12 mouse cellular contexts compared by ENCODE assay signal in genomic region chr6:108367412-108367811, GRCm38 (mm10).
DNase-seq lines count a peak whose midpoint lies in the region; ATAC-seq and TF ChIP-seq lines count a peak whose summit lies in the region.
"Had no signal": no experiment of that assay in that cellular context is flagged by ENCODE, and none has a peak within 500 bp of the region (broad histone marks: within the 10 kb centered on the region; RNA-seq: fewer than 3 reads in every experiment).

No protein-coding gene starts in this region.

- no peak for ATAC-seq in neural tube, embryonic 11.5 days (ENCODE audit: insufficient read depth, low FRiP score, low TSS enrichment)
- ATAC-seq: activated CD4-positive, CD25-positive, alpha-beta regulatory T cell, adult 4 months had no signal

- 72% methylated on average over 4 of the region's 4 CpGs for WGBS in kidney, adult 2 months
- WGBS in neural tube, embryonic 11.5 days = 87% methylated on average over 4 of the region's 4 CpGs

- peaks cover 4% of the 10 kb centered on the region; the same call in 1 of the 2 replicates for H3K4me1 ChIP-seq in kidney, adult 2 months (ENCODE audit: control insufficient read depth, insufficient read depth, low read length)
- H3K4me1 ChIP-seq in neural tube, embryonic 11.5 days (ENCODE audit: control insufficient read depth, insufficient read depth, low read length) = no peaks in the 10 kb centered on the region
- H3K4me1 ChIP-seq: limb, embryonic 15.5 days had no signal

- no peak for TF ChIP-seq POLR2A in kidney, adult 2 months (IDR thresholded peaks at IDR 0.05; ENCODE audit: low read depth, low read length)

- H3K27ac ChIP-seq in kidney, adult 2 months (ENCODE audit: insufficient read depth, low read depth, low read length) = no peak overlapping the region
- H3K27ac ChIP-seq in neural tube, embryonic 11.5 days (ENCODE audit: low read depth, low read length) = no peak overlapping the region
- H3K27ac ChIP-seq: limb, embryonic 15.5 days had no signal

- DNase-seq in adrenal gland, postnatal 10 days = peak; percentile 8
- DNase-seq in adrenal gland, postnatal 36 days = no peak
- DNase-seq in kidney, adult 2 months = no peak
- DNase-seq in kidney, postnatal 14 days = no peak
- DNase-seq in neural tube, embryonic 11.5 days (ENCODE audit: low spot score) = peak; percentile 23
- DNase-seq in neural tube, embryonic 10.5 days (ENCODE audit: extremely low spot score, low spot score) = no peak
- peak; percentile 2 for DNase-seq in splenic B cell, adult 2 months (ENCODE audit: low read depth, low spot score)
- no peak for DNase-seq in c-Kit-positive CD71-positive TER-119-positive erythroid progenitor cells, embryonic 14.5 days (ENCODE audit: low spot score)
- DNase-seq: cerebellum, adult 9-10 months; kidney, postnatal 10 days had no signal

- no peak overlapping the region for H3K9ac ChIP-seq in neural tube, embryonic 11.5 days (ENCODE audit: low read length)
- H3K9ac ChIP-seq: limb, embryonic 15.5 days had no signal

- no peak overlapping the region for H3K4me2 ChIP-seq in neural tube, embryonic 11.5 days (ENCODE audit: low read depth)
- H3K4me2 ChIP-seq: limb, embryonic 15.5 days had no signal

- H3K9me3 ChIP-seq in neural tube, embryonic 11.5 days (ENCODE audit: control insufficient read depth, low read length) = no peaks in the 10 kb centered on the region
- H3K9me3 ChIP-seq: limb, embryonic 15.5 days had no signal

- no peak overlapping the region for H3K4me3 ChIP-seq in kidney, adult 2 months (ENCODE audit: insufficient read depth, low read depth, low read length)
- H3K4me3 ChIP-seq in neural tube, embryonic 11.5 days (ENCODE audit: low read depth, low read length) = no peak overlapping the region
- H3K4me3 ChIP-seq: limb, embryonic 15.5 days had no signal

- TF ChIP-seq CTCF in kidney, adult 2 months (conservative IDR thresholded peaks at IDR 0.05; ENCODE audit: insufficient read depth, insufficient read length, low read depth, low read length) = peak; percentile 44; the same call in 1 of the 2 replicates

- peaks cover 17% of the 10 kb centered on the region for H3K36me3 ChIP-seq in kidney, adult 2 months (ENCODE audit: control insufficient read depth, insufficient read depth, low read length)
- no peaks in the 10 kb centered on the region for H3K36me3 ChIP-seq in neural tube, embryonic 11.5 days (ENCODE audit: control insufficient read depth, insufficient read depth, low read length)
- H3K36me3 ChIP-seq in splenic B cell, adult 2 months (ENCODE audit: control insufficient read depth, insufficient read depth, low read length, poor library complexity, severe bottlenecking) = peaks cover 10% of the 10 kb centered on the region

- H3K27me3 ChIP-seq in kidney, adult 2 months (replicated peaks; ENCODE audit: control insufficient read depth, insufficient read depth, low read length) = no peaks in the 10 kb centered on the region
- no peaks in the 10 kb centered on the region for H3K27me3 ChIP-seq in neural tube, embryonic 11.5 days (ENCODE audit: control insufficient read depth, insufficient read depth, low read length)
- no peaks in the 10 kb centered on the region for H3K27me3 ChIP-seq in splenic B cell, adult 2 months (ENCODE audit: control insufficient read depth, insufficient read depth, low read length, poor library complexity, severe bottlenecking)
- H3K27me3 ChIP-seq: limb, embryonic 15.5 days had no signal

Comparison
In these comparisons a context has a peak if more than half of its experiments do, and no peak if none do; other contexts are left out.
1. DNase-seq: peak in adrenal gland, postnatal 10 days (single experiment), neural tube, embryonic 11.5 days (single experiment) and splenic B cell, adult 2 months (single experiment); none in adrenal gland, postnatal 36 days (0 of 2), kidney, adult 2 months (single experiment), kidney, postnatal 14 days (single experiment), neural tube, embryonic 10.5 days (single experiment) and c-Kit-positive CD71-positive TER-119-positive erythroid progenitor cells, embryonic 14.5 days (single experiment).